In genomic region chr7:40389795-40390194, GRCm38 (mm10) we compare ENCODE assay signal across 18 mouse cellular contexts.
DNase-seq lines count a peak whose midpoint lies in the region; ATAC-seq and TF ChIP-seq lines count a peak whose summit lies in the region.
"Had no signal": no experiment of that assay in that cellular context is flagged by ENCODE, and none has a peak within 500 bp of the region (broad histone marks: within the 10 kb centered on the region; RNA-seq: fewer than 3 reads in every experiment).

No protein-coding gene starts in this region.

- 49% methylated on average over 3 of the region's 3 CpGs for WGBS in kidney, embryonic 14.5 days
- WGBS in forebrain, embryonic 12.5 days, result 39% methylated on average over 3 of the region's 3 CpGs

- peak; percentile 14; the same call in 1 of the 2 replicates for TF ChIP-seq CTCF in gastrocnemius, adult 2 months (IDR thresholded peaks at IDR 0.05)
- TF ChIP-seq CTCF in CH12.LX (conservative IDR thresholded peaks at IDR 0.05 in 1 of 2, IDR thresholded peaks at IDR 0.05 in 1 of 2; ENCODE audit: low read depth in 2 of 2, low read length in 2 of 2), result peak in 1 of 2 experiments; percentile 71; a peak in 2 of 4 replicates

- no peaks in the 10 kb centered on the region for H3K79me2 ChIP-seq in CH12.LX (replicated peaks; ENCODE audit: control insufficient read depth, extremely low read depth, insufficient read depth, poor library complexity, severe bottlenecking)

- no peaks in the 10 kb centered on the region for H3K27me3 ChIP-seq in kidney, embryonic 14.5 days (ENCODE audit: control insufficient read depth, insufficient read depth, low read length)
- H3K27me3 ChIP-seq in CH12.LX (replicated peaks), result no peaks in the 10 kb centered on the region
- H3K27me3 ChIP-seq in forebrain, embryonic 12.5 days, result no peaks in the 10 kb centered on the region
- H3K27me3 ChIP-seq: embryonic facial prominence, embryonic 15.5 days; forebrain, embryonic 13.5 days; heart, embryonic 12.5 days; neural tube, embryonic 12.5 days had no signal

- in situ Hi-C loops in CH12.LX (cut with MboI; ENCODE audit: low pct_ligation_motif_present, low pct_unique_long_range_greater_than_20kb, low sequenced_read_pairs), result no loop called here

- H3K9ac ChIP-seq in kidney, embryonic 14.5 days (ENCODE audit: low read depth, low read length), result no peak overlapping the region
- H3K9ac ChIP-seq in CH12.LX (ENCODE audit: insufficient read depth, low read depth), result no peak overlapping the region
- H3K9ac ChIP-seq in forebrain, embryonic 12.5 days, result no peak overlapping the region
- H3K9ac ChIP-seq: embryonic facial prominence, embryonic 15.5 days; forebrain, embryonic 13.5 days; heart, embryonic 12.5 days; neural tube, embryonic 12.5 days had no signal

- H3K9me3 ChIP-seq in kidney, embryonic 14.5 days (ENCODE audit: control insufficient read depth, low read length), result no peaks in the 10 kb centered on the region
- no peaks in the 10 kb centered on the region for H3K9me3 ChIP-seq in CH12.LX (replicated peaks; ENCODE audit: low read length)
- H3K9me3 ChIP-seq in forebrain, embryonic 12.5 days, result no peaks in the 10 kb centered on the region
- H3K9me3 ChIP-seq: embryonic facial prominence, embryonic 15.5 days; forebrain, embryonic 13.5 days; heart, embryonic 12.5 days; neural tube, embryonic 12.5 days had no signal

- no peak for TF ChIP-seq EP300 in CH12.LX (IDR thresholded peaks at IDR 0.05; ENCODE audit: low read length)

- H3K4me2 ChIP-seq in kidney, embryonic 14.5 days (replicated peaks; ENCODE audit: low read depth, low read length), result no peak overlapping the region
- H3K4me2 ChIP-seq in CH12.LX (ENCODE audit: insufficient read depth, low read depth, poor library complexity, severe bottlenecking), result no peak overlapping the region
- no peak overlapping the region for H3K4me2 ChIP-seq in forebrain, embryonic 12.5 days
- H3K4me2 ChIP-seq: embryonic facial prominence, embryonic 15.5 days; forebrain, embryonic 13.5 days; heart, embryonic 12.5 days; neural tube, embryonic 12.5 days had no signal

- no peaks in the 10 kb centered on the region for H3K4me1 ChIP-seq in kidney, embryonic 14.5 days (ENCODE audit: control insufficient read depth, insufficient read depth, low read length)
- peaks cover 2 to 35% of the 10 kb centered on the region in 2 experiments; a peak in 2 of 4 replicates for H3K4me1 ChIP-seq in CH12.LX (ENCODE audit: control insufficient read depth in 1 of 2, insufficient read depth in 2 of 2)
- peaks cover 34% of the 10 kb centered on the region for H3K4me1 ChIP-seq in forebrain, embryonic 12.5 days
- H3K4me1 ChIP-seq: embryonic facial prominence, embryonic 15.5 days had no signal

- no peak for TF ChIP-seq POLR2A in CH12.LX (IDR thresholded peaks at IDR 0.05; ENCODE audit: low read depth, low read length)

- H3K27ac ChIP-seq in gastrocnemius, adult 2 months, result no peak overlapping the region
- H3K27ac ChIP-seq in kidney, embryonic 14.5 days (ENCODE audit: low read depth, low read length), result no peak overlapping the region
- no peak overlapping the region for H3K27ac ChIP-seq in CH12.LX (ENCODE audit: insufficient read depth, low read depth)
- no peak overlapping the region for H3K27ac ChIP-seq in forebrain, embryonic 12.5 days
- H3K27ac ChIP-seq: embryonic facial prominence, embryonic 15.5 days; forebrain, embryonic 13.5 days; neural tube, embryonic 12.5 days had no signal

- dilution Hi-C loops in CH12.LX (cut with MboI; ENCODE audit: extremely low pct_ligation_motif_present, extremely low pct_unique_long_range_greater_than_20kb, low sequenced_read_pairs), result no loop called here

- intact Hi-C loops in gastrocnemius, adult 2 months (cut with DNase I), result no loop called here

- no peak for DNase-seq in gastrocnemius, adult 2 months
- DNase-seq in gastrocnemius, postnatal 25 days, result no peak
- peak; percentile 3 for DNase-seq in kidney, adult 9 months
- peak; percentile 42 for DNase-seq in CH12.LX (ENCODE audit: extremely low read depth)
- peak; percentile 51 for DNase-seq in embryo, embryonic 10 days (ENCODE audit: low spot score)
- DNase-seq in neural tube, embryonic 10.5 days (ENCODE audit: extremely low spot score, low spot score), result no peak
- DNase-seq: adrenal gland, adult 2 months; B cell, adult 2 months; kidney, adult 11 months; right cerebral cortex, postnatal 4 days; thymus, adult 2 months had no signal

- no peak for ATAC-seq in kidney, embryonic 14.5 days (ENCODE audit: low FRiP score, low TSS enrichment)
- ATAC-seq in forebrain, embryonic 12.5 days (ENCODE audit: low FRiP score), result no peak
- ATAC-seq: forebrain, embryonic 13.5 days had no signal

- H3K36me3 ChIP-seq in kidney, embryonic 14.5 days (ENCODE audit: control insufficient read depth, insufficient read depth, low read length), result no peaks in the 10 kb centered on the region
- no peaks in the 10 kb centered on the region for H3K36me3 ChIP-seq in CH12.LX (replicated peaks in 1 of 2; ENCODE audit: control insufficient read depth in 1 of 2, insufficient read depth in 1 of 2, low read length in 1 of 2)
- no peaks in the 10 kb centered on the region for H3K36me3 ChIP-seq in forebrain, embryonic 12.5 days (replicated peaks)
- H3K36me3 ChIP-seq: embryonic facial prominence, embryonic 15.5 days; G1E; heart, embryonic 12.5 days; neural tube, embryonic 12.5 days had no signal

- no peak overlapping the region for H3K4me3 ChIP-seq in gastrocnemius, adult 2 months
- H3K4me3 ChIP-seq in kidney, embryonic 14.5 days (ENCODE audit: low read length), result no peak overlapping the region
- H3K4me3 ChIP-seq in CH12.LX (replicated peaks in 1 of 3; ENCODE audit: low read depth in 2 of 3, low read length in 2 of 3, poor library complexity in 1 of 3), result no peak overlapping the region
- no peak overlapping the region for H3K4me3 ChIP-seq in forebrain, embryonic 12.5 days (replicated peaks)
- H3K4me3 ChIP-seq: embryonic facial prominence, embryonic 15.5 days; forebrain, embryonic 13.5 days; heart, embryonic 12.5 days; neural tube, embryonic 12.5 days had no signal

- TF ChIP-seq RAD21 in CH12.LX (IDR thresholded peaks at IDR 0.05; ENCODE audit: low read depth, low read length), result peak; percentile 79

TF ChIP-seq in CH12.LX, 34 proteins besides CTCF, POLR2A, EP300 and RAD21:
- TF ChIP-seq ZC3H11A (IDR thresholded peaks at IDR 0.05; ENCODE audit: low read depth, low read length), result peak; percentile 24; the same call in 1 of the 2 replicates
- TF ChIP-seq JUND (conservative IDR thresholded peaks at IDR 0.05; ENCODE audit: low read depth, low read length), result no peak
- no peak for TF ChIP-seq HCFC1 (IDR thresholded peaks at IDR 0.05; ENCODE audit: low read depth, low read length)
- peak; percentile 74 for TF ChIP-seq SMC3 (IDR thresholded peaks at IDR 0.05; ENCODE audit: low read depth, low read length)

Comparison
In these comparisons a context has a peak if more than half of its experiments do, and no peak if none do; other contexts are left out.
1. DNase-seq: peak in kidney, adult 9 months (single experiment), CH12.LX (single experiment) and embryo, embryonic 10 days (single experiment); none in gastrocnemius, adult 2 months (single experiment), gastrocnemius, postnatal 25 days (single experiment) and neural tube, embryonic 10.5 days (single experiment).